Mouse (Mus musculus): ENCODE measurements around the gene Psmg4. TPM values are rescaled to one million over a fixed set of nuclear protein-coding genes. Genes with fewer than 3 reads are reported as not detected.

Psmg4 gene
- total and polyA plus RNA-seq, 3 experiments = 121 to 161 TPM; not detected in 1

DNA sequence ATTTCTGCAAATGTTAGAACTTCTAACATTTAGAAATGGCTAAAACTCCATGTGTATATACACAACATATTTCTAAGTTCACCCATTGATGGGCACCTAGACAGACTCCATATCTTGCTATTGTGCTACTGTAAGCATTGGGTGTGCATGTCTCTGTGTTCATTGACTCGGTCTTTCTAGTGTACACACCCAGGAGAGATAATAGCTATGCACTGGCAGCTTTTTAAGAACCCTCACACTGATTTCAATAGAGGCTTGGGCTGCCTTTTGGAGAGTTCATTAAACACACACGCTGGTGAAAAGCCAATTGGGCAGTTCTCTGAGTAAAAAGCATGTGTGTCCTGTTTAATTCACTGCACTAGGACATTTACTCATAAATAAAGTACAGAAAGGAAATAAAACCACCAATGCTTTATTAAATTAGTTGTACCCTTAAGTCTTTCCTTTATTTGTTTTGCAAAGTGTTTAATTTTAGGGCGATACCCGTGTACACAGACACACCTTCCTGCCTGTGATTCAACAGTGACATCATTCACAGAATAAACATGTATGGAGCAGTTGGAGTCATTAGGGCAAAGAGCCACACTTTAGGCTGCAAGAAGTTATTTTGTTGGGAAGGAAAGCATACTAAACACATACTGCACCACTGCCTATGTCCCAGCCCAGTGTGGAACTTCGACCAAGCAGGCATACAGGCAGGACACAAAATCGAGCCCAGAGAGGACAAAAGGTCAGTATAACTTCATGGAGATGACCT, 45.1 kb downstream of the Psmg4 start:
- H3K79me2 ChIP-seq (ENCODE audit: control insufficient read depth, insufficient read depth, low read length, poor library complexity) = no peaks in the 10 kb centered on the region
- H3K36me3 ChIP-seq (ENCODE audit: control insufficient read depth in 1 of 2, insufficient read depth in 2 of 2, low read length in 2 of 2) = peaks cover 0 to 4% of the 10 kb centered on the region in 2 experiments; a peak in 2 of 4 replicates
- TF ChIP-seq EP300 (IDR thresholded peaks at IDR 0.05; ENCODE audit: low read depth in 1 of 2, low read length in 2 of 2) = no peak
- TF ChIP-seq CTCF (IDR thresholded peaks at IDR 0.05 in 2 of 3, conservative IDR thresholded peaks at IDR 0.05 in 1 of 3; ENCODE audit: control insufficient read depth in 1 of 3, insufficient read depth in 1 of 3, low read depth in 2 of 3, low read length in 3 of 3, poor library complexity in 1 of 3, severe bottlenecking in 1 of 3) = no peak
- TF ChIP-seq ZC3H11A (IDR thresholded peaks at IDR 0.05; ENCODE audit: low read depth, low read length) = no peak
- TF ChIP-seq SIN3A (IDR thresholded peaks at IDR 0.05; ENCODE audit: low read length) = no peak
- TF ChIP-seq CHD2 (IDR thresholded peaks at IDR 0.05; ENCODE audit: low read length) = no peak
- H3K27ac ChIP-seq (ENCODE audit: control insufficient read depth, low read depth, low read length) = no peak overlapping the region
- no peak overlapping the region for H3K4me3 ChIP-seq (ENCODE audit: control insufficient read depth in 1 of 2, insufficient read depth in 1 of 2, low read depth in 2 of 2, low read length in 2 of 2)
- H3K9ac ChIP-seq (ENCODE audit: control insufficient read depth, low read depth, low read length, poor library complexity, severe bottlenecking) = no peak overlapping the region
- H3K4me1 ChIP-seq (ENCODE audit: control insufficient read depth in 1 of 2, insufficient read depth in 2 of 2, low read length in 2 of 2) = no peaks in the 10 kb centered on the region
- H3K9me3 ChIP-seq (replicated peaks; ENCODE audit: insufficient read depth, low read length) = no peaks in the 10 kb centered on the region
- H3K27me3 ChIP-seq (ENCODE audit: control insufficient read depth in 1 of 2, insufficient read depth in 2 of 2, low read length in 2 of 2) = no peaks in the 10 kb centered on the region
- no peak for DNase-seq (ENCODE audit: low read depth, low spot score)

DNA sequence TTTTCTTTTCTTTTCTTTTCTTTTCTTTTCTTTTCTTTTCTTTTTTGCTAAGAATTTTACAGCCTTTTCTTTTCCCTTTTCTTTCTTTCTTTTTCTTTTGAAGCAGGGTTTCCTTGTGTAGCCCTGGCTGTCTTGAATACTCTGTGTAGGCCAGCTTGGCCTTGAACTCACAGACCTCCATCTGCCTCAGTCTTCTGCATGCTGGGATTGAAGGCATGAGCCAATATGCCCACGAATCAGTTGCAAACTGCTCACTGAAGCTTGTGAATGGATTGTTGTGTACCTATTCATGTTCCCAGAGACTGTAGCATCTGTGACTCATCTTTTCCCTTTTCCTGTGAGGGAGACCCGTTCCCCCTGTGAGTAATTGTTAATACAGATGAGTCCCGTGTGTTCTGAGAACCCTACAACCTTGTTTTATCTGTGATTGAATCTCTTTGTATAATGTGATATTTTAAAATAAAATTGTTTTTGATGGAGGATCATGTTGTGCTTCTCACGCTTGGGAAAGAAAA, 48.6 kb downstream of the Psmg4 start:
- no peak for DNase-seq (ENCODE audit: low read depth, low spot score)
- Histone ChIP-seq H3K36me3 (ENCODE audit: control insufficient read depth in 1 of 2, insufficient read depth in 2 of 2, low read length in 2 of 2) (peaks cover 0 to 5% of the 10 kb centered on the region in 2 experiments; a peak in 2 of 4 replicates), H3K9ac (ENCODE audit: control insufficient read depth, low read depth, low read length, poor library complexity, severe bottlenecking) (no peak overlapping the region), H3K4me1 (ENCODE audit: control insufficient read depth in 1 of 2, insufficient read depth in 2 of 2, low read length in 2 of 2) (no peaks in the 10 kb centered on the region), H3K4me3 (ENCODE audit: control insufficient read depth in 1 of 2, insufficient read depth in 1 of 2, low read depth in 2 of 2, low read length in 2 of 2) (no peak overlapping the region), H3K79me2 (ENCODE audit: control insufficient read depth, insufficient read depth, low read length, poor library complexity) (no peaks in the 10 kb centered on the region), H3K27ac (ENCODE audit: control insufficient read depth, low read depth, low read length) (no peak overlapping the region), H3K9me3 (replicated peaks; ENCODE audit: insufficient read depth, low read length) (no peaks in the 10 kb centered on the region), H3K27me3 (ENCODE audit: control insufficient read depth in 1 of 2, insufficient read depth in 2 of 2, low read length in 2 of 2) (no peaks in the 10 kb centered on the region)
- TF ChIP-seq ZNF384 (IDR thresholded peaks at IDR 0.05; ENCODE audit: low read depth, low read length) = no peak
- no peak for TF ChIP-seq RCOR1 (IDR thresholded peaks at IDR 0.05; ENCODE audit: low read depth, low read length)
- no peak for TF ChIP-seq MYC (IDR thresholded peaks at IDR 0.05; ENCODE audit: low read depth, low read length)
- no peak for TF ChIP-seq UBTF (IDR thresholded peaks at IDR 0.05; ENCODE audit: borderline replicate concordance, insufficient read depth, low read depth, low read length)
- no peak for TF ChIP-seq MYB (IDR thresholded peaks at IDR 0.05; ENCODE audit: low read depth, low read length)
- no peak for TF ChIP-seq EP300 (IDR thresholded peaks at IDR 0.05; ENCODE audit: low read depth in 1 of 2, low read length in 2 of 2)
- no peak for TF ChIP-seq NELFE (IDR thresholded peaks at IDR 0.05; ENCODE audit: low read depth, low read length)
- TF ChIP-seq CHD2 (IDR thresholded peaks at IDR 0.05; ENCODE audit: low read length) = no peak
- TF ChIP-seq ETS1 (IDR thresholded peaks at IDR 0.05; ENCODE audit: low read depth, low read length) = no peak
- no peak for TF ChIP-seq NRF1 (IDR thresholded peaks at IDR 0.05; ENCODE audit: insufficient read depth, low read depth, low read length, poor library complexity, severe bottlenecking)
- no peak for TF ChIP-seq CHD1 (IDR thresholded peaks at IDR 0.05; ENCODE audit: low read depth, low read length)

All from MEL (cell line).